Mouse (Mus musculus) neural tube, embryonic 14.5 days (tissue): Measurements from ENCODE around the gene Zfp64. TPM values are rescaled to one million over a fixed set of nuclear protein-coding genes. Genes with fewer than 3 reads are reported as not detected.

Experiments
- ATAC-seq: fragments of 200-750 bp; cut with Nextera tagmentation; 2 replicates; pipeline ENCODE4 v1.8.0; 2017; ENCODE audit warnings: low read depth, mild to moderate bottlenecking, moderate TSS enrichment, moderate library complexity
- H3K27ac ChIP-seq: fragments of 300-500 bp; sonication (generic); 2 replicates; pipeline ENCODE4 v1.5.1; 2014; ENCODE audit warnings: low read depth, mild to moderate bottlenecking, control low read depth, low read length, moderate library complexity, mixed read lengths
- H3K27me3 ChIP-seq: fragments of 300-500 bp; sonication (generic); 2 replicates; pipeline ENCODE4 v1.6.1; 2014; ENCODE audit warnings: low read length; ENCODE audit not compliant: control insufficient read depth, insufficient read depth
- H3K36me3 ChIP-seq: fragments of 300-500 bp; sonication (generic); 2 replicates; pipeline ENCODE4 v1.6.1; 2014; ENCODE audit warnings: low read length, mixed read lengths; ENCODE audit not compliant: control insufficient read depth, insufficient read depth
- H3K4me1 ChIP-seq: fragments of 300-500 bp; sonication (generic); 2 replicates; pipeline ENCODE4 v1.6.1; 2014; ENCODE audit warnings: low read length; ENCODE audit not compliant: control insufficient read depth, insufficient read depth
- H3K4me2 ChIP-seq: fragments of 300-500 bp; sonication (generic); 2 replicates; pipeline ENCODE4 v1.6.1; 2014; ENCODE audit warnings: mild to moderate bottlenecking, low read depth, low read length, control low read depth
- H3K4me3 ChIP-seq: fragments of 300-500 bp; sonication (generic); 2 replicates; pipeline ENCODE4 v1.5.1; 2014; ENCODE audit warnings: low read depth, low read length, control low read depth, mixed read lengths
- H3K9ac ChIP-seq: fragments of 300-500 bp; sonication (generic); replicated peaks from 2 replicates; pipeline ENCODE4 v1.6.1; 2014; ENCODE audit warnings: low read depth, mild to moderate bottlenecking, control low read depth, low read length, mixed read lengths
- H3K9me3 ChIP-seq: fragments of 300-500 bp; sonication (generic); 2 replicates; pipeline ENCODE4 v1.6.1; 2016; ENCODE audit warnings: low read length; ENCODE audit not compliant: control insufficient read depth
- WGBS: fragments of 180-500 bp; shearing (Covaris S2); extraction: QIAGEN DNeasy Blood & Tissue Kit; methylation state at CpG from one replicate; pipeline ENCODE4 v1.1.7; 2014; 5-methylcytosine and 5-hydroxymethylcytosine counted together
- polyA plus RNA-seq: library from polyadenylated mRNA; unstranded; fragments of >200 nt; fragmentation: Nextera tagmentation; extraction: Ambion mirVana; gene quantifications from 2 replicates; pipeline ENCODE4 v1.2.1, GENCODE M21; 2014

Gene Zfp64
- polyA plus RNA-seq, 1 experiment from 2014 or later = 24.5 TPM

DNA sequence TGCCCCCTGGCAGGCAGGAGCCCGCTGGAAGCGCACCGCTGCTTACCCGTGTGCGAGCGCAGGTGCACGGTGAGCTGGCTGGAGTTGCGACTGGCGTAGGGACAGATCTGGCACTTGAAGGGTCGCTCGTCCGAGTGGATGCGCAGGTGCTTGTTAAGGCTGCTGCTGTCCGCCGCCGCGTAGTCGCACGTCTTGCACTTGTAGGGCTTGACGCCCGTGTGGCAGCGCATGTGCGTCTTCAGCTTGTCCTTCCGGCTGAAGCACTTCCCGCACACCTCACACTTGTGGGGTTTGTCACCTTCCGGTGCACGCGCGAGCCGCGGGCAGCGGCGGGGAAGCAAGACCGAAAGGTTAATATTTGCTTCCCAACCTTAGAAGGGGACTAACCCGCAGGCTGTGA, 20.2 kb downstream of the Zfp64 start:
- H3K4me1 ChIP-seq = no peaks in the 10 kb centered on the region
- no peak for ATAC-seq
- H3K4me3 ChIP-seq = no peak overlapping the region
- no peak overlapping the region for H3K27ac ChIP-seq
- no peak overlapping the region for H3K9ac ChIP-seq
- H3K36me3 ChIP-seq = peaks cover 23% of the 10 kb centered on the region; the same call in 1 of the 2 replicates
- H3K4me2 ChIP-seq = no peak overlapping the region
- 88% methylated on average over 35 of the region's 35 CpGs for WGBS
- no peaks in the 10 kb centered on the region for H3K27me3 ChIP-seq
- no peaks in the 10 kb centered on the region for H3K9me3 ChIP-seq

DNA sequence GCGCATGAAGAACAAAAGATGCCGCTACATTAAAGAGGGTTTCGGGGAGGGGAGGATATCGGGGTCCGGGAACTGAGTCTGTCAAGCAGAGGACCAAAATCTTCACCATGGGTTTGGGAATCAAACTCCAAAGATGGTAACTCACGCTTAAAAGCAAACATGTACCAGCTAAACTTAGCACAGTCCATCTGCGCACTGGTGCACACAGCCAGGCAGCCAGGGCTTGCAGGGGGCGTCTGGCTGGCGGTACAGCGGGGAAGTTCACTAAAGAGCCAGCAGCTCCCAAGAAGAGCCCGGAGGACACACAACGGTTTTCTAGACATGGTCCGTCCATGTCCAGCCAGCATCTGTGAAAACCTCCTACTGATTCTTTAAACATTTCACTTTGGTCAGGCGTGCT, 23.7 kb downstream of the Zfp64 start:
- no peak overlapping the region for H3K4me2 ChIP-seq
- no peaks in the 10 kb centered on the region for H3K4me1 ChIP-seq
- no peaks in the 10 kb centered on the region for H3K9me3 ChIP-seq
- no peaks in the 10 kb centered on the region for H3K27me3 ChIP-seq
- no peak overlapping the region for H3K9ac ChIP-seq
- ATAC-seq = no peak
- 0 out of 2 replicates have a peak, but pooled peaks cover 12% of the 10 kb centered on the region for H3K36me3 ChIP-seq
- H3K4me3 ChIP-seq = no peak overlapping the region
- H3K27ac ChIP-seq = no peak overlapping the region
- WGBS = 92% methylated on average over 14 of the region's 14 CpGs

DNA sequence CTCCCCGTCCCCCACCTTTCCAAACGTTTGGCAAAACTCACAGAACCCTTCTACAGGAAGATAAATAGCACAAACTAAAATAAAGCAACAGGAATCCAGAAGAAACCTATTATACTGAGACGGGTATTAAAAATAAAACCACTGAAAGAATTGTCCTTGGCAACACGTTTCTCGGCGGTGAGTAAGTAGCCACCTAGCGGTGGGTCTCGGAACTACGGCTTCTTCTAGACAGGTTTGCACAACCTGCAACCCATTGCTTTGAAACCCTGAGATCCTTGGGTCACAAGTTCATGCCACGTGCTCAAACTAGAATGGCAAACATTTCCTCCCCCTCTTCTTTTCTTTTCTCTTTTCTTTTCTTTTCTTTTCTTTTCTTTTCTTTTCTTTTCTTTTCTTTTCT, 25.7 kb downstream of the Zfp64 start:
- Histone ChIP-seq H3K36me3 (peaks cover 7% of the 10 kb centered on the region; the same call in 1 of the 2 replicates), H3K4me2 (no peak overlapping the region), H3K4me1 (no peaks in the 10 kb centered on the region), H3K27ac (no peak overlapping the region), H3K9ac (no peak overlapping the region), H3K4me3 (no peak overlapping the region), H3K27me3 (no peaks in the 10 kb centered on the region), H3K9me3 (no peaks in the 10 kb centered on the region)
- 23% methylated on average over 10 of the region's 10 CpGs for WGBS
- ATAC-seq = no peak

GRCm38 (mm10) chr2:168927401-168927800, 28.0 kb downstream of the Zfp64 start:
- no peak for ATAC-seq
- Histone ChIP-seq H3K4me3 (no peak overlapping the region), H3K4me1 (no peaks in the 10 kb centered on the region), H3K9me3 (no peaks in the 10 kb centered on the region), H3K4me2 (no peak overlapping the region), H3K36me3 (peaks cover 3% of the 10 kb centered on the region; the same call in 1 of the 2 replicates), H3K9ac (no peak overlapping the region), H3K27ac (no peak overlapping the region), H3K27me3 (no peaks in the 10 kb centered on the region)
- 80% methylated on average over 7 of the region's 7 CpGs for WGBS

DNA sequence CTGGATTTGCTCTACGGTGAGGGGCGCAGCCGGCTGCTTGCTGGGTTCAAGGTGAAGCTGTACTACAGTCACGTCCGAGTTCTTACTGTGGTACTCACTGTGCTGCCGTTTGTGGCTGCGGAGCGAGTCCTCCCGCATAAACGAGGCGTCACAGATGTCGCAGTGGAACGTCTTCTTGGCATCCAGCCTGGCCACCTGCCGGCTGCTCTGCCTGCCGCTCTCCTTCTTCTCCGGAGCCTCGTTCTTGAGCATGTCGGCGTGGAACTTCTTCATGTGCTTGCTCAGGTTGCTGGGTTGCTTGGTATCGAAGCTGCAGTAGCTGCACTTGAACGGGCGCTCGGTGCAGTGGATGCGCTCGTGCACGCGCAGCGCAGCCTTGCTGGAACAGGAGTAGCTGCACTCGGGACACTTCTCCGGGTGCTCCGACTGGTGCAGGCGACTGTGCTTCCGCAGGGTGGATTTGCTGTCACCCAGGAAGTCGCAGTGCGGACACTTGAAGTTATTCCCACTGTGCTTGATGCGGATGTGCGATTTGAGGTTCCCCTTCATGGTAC, 29.1 kb downstream of the Zfp64 start:
- no peaks in the 10 kb centered on the region for H3K9me3 ChIP-seq
- no peak overlapping the region for H3K4me2 ChIP-seq
- 87% methylated on average over 37 of the region's 37 CpGs for WGBS

GRCm38 (mm10) chr2:168923706-168924105, 31.7 kb downstream of the Zfp64 start:
- Histone ChIP-seq H3K9me3 (no peaks in the 10 kb centered on the region), H3K27ac (no peak overlapping the region), H3K4me1 (no peaks in the 10 kb centered on the region), H3K4me3 (no peak overlapping the region), H3K4me2 (no peak overlapping the region), H3K27me3 (no peaks in the 10 kb centered on the region), H3K9ac (no peak overlapping the region), H3K36me3 (peaks cover 3% of the 10 kb centered on the region; the same call in 1 of the 2 replicates)
- ATAC-seq = no peak
- whole genome bisulfite sequencing = 13% methylated on average over 9 of the region's 9 CpGs

More for the DNA sequence above, 29.1 kb downstream of the Zfp64 start:
- ATAC-seq = no peak
- no peaks in the 10 kb centered on the region for H3K4me1 ChIP-seq
- no peak overlapping the region for H3K4me3 ChIP-seq
- no peaks in the 10 kb centered on the region for H3K27me3 ChIP-seq
- H3K9ac ChIP-seq = no peak overlapping the region
- H3K36me3 ChIP-seq = peaks cover 3% of the 10 kb centered on the region; the same call in 1 of the 2 replicates
- H3K27ac ChIP-seq = no peak overlapping the region

GRCm38 (mm10) chr2:168922466-168922865, 32.9 kb downstream of the Zfp64 start:
- no peak for ATAC-seq
- Histone ChIP-seq H3K4me3 (no peak overlapping the region), H3K36me3 (peaks cover 3% of the 10 kb centered on the region; the same call in 1 of the 2 replicates), H3K4me1 (no peaks in the 10 kb centered on the region), H3K9ac (no peak overlapping the region), H3K9me3 (no peaks in the 10 kb centered on the region), H3K27me3 (no peaks in the 10 kb centered on the region), H3K27ac (no peak overlapping the region), H3K4me2 (no peak overlapping the region)
- 91% methylated on average over 5 of the region's 5 CpGs for WGBS

DNA sequence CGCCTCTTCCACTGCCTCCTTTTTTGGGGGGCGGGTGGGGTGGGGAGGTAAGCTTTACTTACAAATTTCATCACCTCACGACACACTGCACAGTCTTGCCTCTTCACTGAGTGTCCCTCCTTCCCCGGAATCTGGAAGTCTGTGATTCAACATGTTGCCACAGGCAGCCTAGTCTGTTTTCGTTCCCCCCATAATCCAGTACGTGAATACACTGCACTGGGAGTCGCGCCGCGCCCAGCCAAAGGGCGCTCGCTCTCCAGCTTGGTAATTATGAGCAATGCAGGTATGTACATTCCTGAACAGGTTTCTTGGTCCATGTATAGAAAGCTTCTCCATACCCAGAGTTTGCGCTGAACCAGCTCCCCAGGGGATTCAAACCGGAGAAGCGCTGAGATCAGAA, 35.4 kb downstream of the Zfp64 start:
- no peak overlapping the region for H3K27ac ChIP-seq
- no peaks in the 10 kb centered on the region for H3K27me3 ChIP-seq
- H3K9me3 ChIP-seq = no peaks in the 10 kb centered on the region
- no peak overlapping the region for H3K4me2 ChIP-seq
- H3K4me3 ChIP-seq = no peak overlapping the region
- H3K9ac ChIP-seq = no peak overlapping the region
- 64% methylated on average over 15 of the region's 15 CpGs for WGBS
- no peak for ATAC-seq
- no peaks in the 10 kb centered on the region for H3K4me1 ChIP-seq
- no peaks in the 10 kb centered on the region for H3K36me3 ChIP-seq

- peak; percentile 39; the same call in 1 of the 2 replicates for ATAC-seq
- 2% methylated on average over 31 of the region's 31 CpGs for WGBS
Observed at GRCm38 (mm10) chr2:168912901-168913721, 42.3 kb downstream of the Zfp64 start.

More at GRCm38 (mm10) chr2:168912901-168913721, 42.3 kb downstream of the Zfp64 start:
- H3K4me3 ChIP-seq = peak overlapping the region; percentile 52
- peak overlapping the region; percentile 97 for H3K4me2 ChIP-seq
- H3K36me3 ChIP-seq = no peaks in the 10 kb centered on the region
- peak overlapping the region; percentile 41; the same call in 1 of the 2 replicates for H3K9ac ChIP-seq
- peaks cover 3% of the 10 kb centered on the region; the same call in 1 of the 2 replicates for H3K27me3 ChIP-seq
- peaks cover 10% of the 10 kb centered on the region; the same call in 1 of the 2 replicates for H3K4me1 ChIP-seq
- no peaks in the 10 kb centered on the region for H3K9me3 ChIP-seq
- H3K27ac ChIP-seq = no peak overlapping the region
